Mouse (Mus musculus) ES-Bruce4 (cell line): ENCODE measurements around the gene Prkg1. TPM values are rescaled to one million over a fixed set of nuclear protein-coding genes. Genes with fewer than 3 reads are reported as not detected.

Source experiments
- H3K27ac ChIP-seq: 2 replicates; pipeline ENCODE4 v1.5.1; 2012; ENCODE audit warnings: low read length, inconsistent platforms; ENCODE audit not compliant: insufficient read depth
- H3K27me3 ChIP-seq: 2 replicates; pipeline ENCODE4 v1.6.1; 2012; ENCODE audit warnings: mild to moderate bottlenecking, low read length, inconsistent platforms; ENCODE audit not compliant: control insufficient read depth, poor library complexity, insufficient read depth, severe bottlenecking
- H3K36me3 ChIP-seq: 2 replicates; pipeline ENCODE4 v1.6.1; 2012; ENCODE audit warnings: inconsistent platforms, mild to moderate bottlenecking, low read length, moderate library complexity; ENCODE audit not compliant: control insufficient read depth, poor library complexity, insufficient read depth, severe bottlenecking
- H3K4me1 ChIP-seq: one replicate; pipeline ENCODE4 v1.8.1; 2011; ENCODE audit warnings: low read length; ENCODE audit not compliant: control insufficient read depth, insufficient read depth
- H3K4me3 ChIP-seq: 2 replicates; pipeline ENCODE4 v1.5.1; 2011; ENCODE audit warnings: low read depth, mild to moderate bottlenecking, low read length
- H3K9ac ChIP-seq: 2 replicates; pipeline ENCODE4 v1.6.1; 2012; ENCODE audit warnings: low read depth, mild to moderate bottlenecking, inconsistent platforms; ENCODE audit not compliant: poor library complexity, severe bottlenecking
- H3K9me3 ChIP-seq: replicated peaks from 2 replicates; pipeline ENCODE4 v1.6.1; 2012; ENCODE audit warnings: mild to moderate bottlenecking, low read length, inconsistent platforms; ENCODE audit not compliant: control insufficient read depth, poor library complexity, insufficient read depth, severe bottlenecking
- CTCF ChIP-seq: IDR thresholded peaks from one replicate; pipeline ENCODE4 v1.8.1; 2011; ENCODE audit warnings: low read depth, low read length
- EP300 ChIP-seq: IDR thresholded peaks from 2 replicates; pipeline ENCODE4 v1.6.1; 2011; ENCODE audit warnings: low read depth, low read length; ENCODE audit not compliant: insufficient read depth
- POLR2A ChIP-seq: IDR thresholded peaks from one replicate; pipeline ENCODE4 v1.8.1; 2011; ENCODE audit warnings: low read length; ENCODE audit not compliant: insufficient read depth
- polyA plus RNA-seq: library from polyadenylated mRNA; stranded (reverse); fragments of >200 nt; gene quantifications from 2 replicates; pipeline ENCODE4 v1.2.4, GENCODE M21; 2011; ENCODE audit warnings: low read depth; ENCODE audit not compliant: missing spikeins, insufficient read depth, insufficient read length

Gene Prkg1
- polyA plus RNA-seq, 1 experiment: 0.46 TPM

DNA sequence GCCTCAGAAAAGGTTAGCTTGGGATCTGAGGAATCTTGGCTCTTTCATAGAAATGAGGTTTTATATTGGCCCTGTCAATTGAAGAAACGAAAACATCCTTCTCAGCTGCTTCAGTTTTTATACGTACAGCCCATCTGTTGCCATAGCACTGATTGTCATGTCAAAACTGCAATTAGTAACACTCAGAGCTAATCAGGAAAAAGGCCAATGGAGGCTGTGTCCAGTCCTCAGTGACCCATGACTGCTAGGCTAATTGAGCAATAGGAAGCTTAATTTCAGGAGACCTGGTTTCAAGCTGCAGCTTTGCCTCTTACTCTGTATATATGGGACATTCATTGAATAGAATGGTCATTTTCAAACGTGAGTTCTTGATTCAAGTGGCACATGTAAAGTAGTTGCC is 686.6 kb downstream of the Prkg1 start:
- no peaks in the 10 kb centered on the region for H3K36me3 ChIP-seq
- no peak overlapping the region for H3K9ac ChIP-seq
- H3K9me3 ChIP-seq: no peaks in the 10 kb centered on the region
- no peaks in the 10 kb centered on the region for H3K4me1 ChIP-seq
- TF ChIP-seq POLR2A (no peak), CTCF (no peak), EP300 (no peak)
- no peak overlapping the region for H3K27ac ChIP-seq
- no peaks in the 10 kb centered on the region for H3K27me3 ChIP-seq
- H3K4me3 ChIP-seq: no peak overlapping the region

DNA sequence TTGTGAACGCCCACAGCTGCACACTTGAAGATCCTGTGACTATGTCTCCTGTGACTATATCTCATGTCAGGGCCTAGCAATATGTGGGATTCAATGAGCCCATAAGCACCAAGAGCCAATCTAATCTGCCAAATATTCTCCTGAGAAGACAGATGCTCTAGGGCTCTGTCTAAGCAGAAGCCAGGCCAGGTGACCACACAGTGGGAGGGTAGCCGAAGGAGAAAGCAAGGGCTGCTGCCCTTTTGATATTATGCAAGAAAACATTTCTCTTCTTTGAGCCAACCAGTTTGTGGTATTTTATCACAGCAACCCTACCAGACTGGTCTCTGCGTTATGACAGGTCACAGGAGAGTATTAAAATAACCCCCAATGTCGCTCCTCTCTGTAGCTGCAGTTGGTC is 688.7 kb downstream of the Prkg1 start:
- Histone ChIP-seq H3K4me3 (no peak overlapping the region), H3K27me3 (no peaks in the 10 kb centered on the region), H3K4me1 (peaks cover 1% of the 10 kb centered on the region), H3K36me3 (no peaks in the 10 kb centered on the region), H3K9me3 (no peaks in the 10 kb centered on the region), H3K9ac (no peak overlapping the region), H3K27ac (no peak overlapping the region)
- no peak for TF ChIP-seq EP300
- no peak for TF ChIP-seq CTCF
- no peak for TF ChIP-seq POLR2A

DNA sequence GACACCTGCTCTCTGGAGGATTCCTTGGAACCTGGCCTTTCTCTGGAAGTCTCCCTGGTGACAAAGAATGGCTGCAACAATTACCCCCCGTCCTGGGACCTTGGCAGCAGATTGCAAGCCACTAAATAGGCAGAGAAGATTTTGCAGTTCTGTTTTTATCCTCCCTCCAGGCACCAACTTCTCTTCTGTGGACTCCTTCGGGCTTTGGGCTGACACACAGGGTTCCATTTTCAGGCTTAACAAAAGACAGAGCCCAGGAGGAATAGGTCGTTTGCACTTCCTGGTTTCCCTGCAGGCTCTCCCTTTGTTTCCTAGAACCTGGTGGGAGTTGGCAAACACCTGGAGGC is 690.1 kb downstream of the Prkg1 start:
- peaks cover 1% of the 10 kb centered on the region for H3K4me1 ChIP-seq
- TF ChIP-seq EP300 (no peak), POLR2A (no peak), CTCF (no peak)
- peak overlapping the region; percentile 35 for H3K9ac ChIP-seq
- peak overlapping the region; percentile 15 for H3K4me3 ChIP-seq
- H3K9me3 ChIP-seq: no peaks in the 10 kb centered on the region
- H3K36me3 ChIP-seq: no peaks in the 10 kb centered on the region
- H3K27me3 ChIP-seq: no peaks in the 10 kb centered on the region
- peak overlapping the region; percentile 76 for H3K27ac ChIP-seq

DNA sequence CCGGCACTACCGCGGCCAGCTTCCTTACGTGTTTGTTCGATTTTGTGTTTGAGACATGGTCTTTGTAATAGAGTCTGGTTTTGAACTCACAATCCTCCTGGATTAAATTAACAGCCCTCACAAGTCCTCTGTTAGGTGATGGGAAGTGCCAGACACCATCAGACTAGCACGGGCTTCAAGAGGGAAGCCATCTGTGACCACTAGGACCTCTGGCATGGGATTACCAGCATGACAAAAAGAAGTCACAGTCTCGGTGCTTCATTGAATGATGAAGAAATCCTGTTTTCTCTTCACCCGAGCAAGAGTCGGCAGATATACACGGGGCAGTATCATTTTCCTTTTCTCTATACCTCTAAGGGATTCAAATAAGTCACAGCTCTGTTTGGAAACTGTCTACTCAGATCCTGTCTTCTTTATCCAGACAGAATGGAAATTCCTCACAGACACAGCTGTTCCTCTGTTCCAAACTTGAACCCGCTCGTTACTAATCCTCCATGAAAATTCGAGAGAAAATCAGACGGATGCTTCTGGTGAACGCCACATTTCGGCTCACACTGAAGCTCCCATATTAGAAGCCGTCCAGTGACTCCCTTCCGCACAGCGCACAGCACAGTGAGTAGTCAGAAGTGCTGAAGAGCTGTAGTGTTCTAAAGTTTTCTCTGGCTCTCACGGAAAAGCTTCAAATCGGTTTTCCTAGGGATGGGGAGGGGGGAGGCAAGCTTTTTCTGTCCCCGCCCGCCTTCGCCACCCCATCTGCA is 690.7 kb downstream of the Prkg1 start:
- H3K4me3 ChIP-seq: peak overlapping the region; percentile 15
- peak overlapping the region; percentile 76 for H3K27ac ChIP-seq
- H3K4me1 ChIP-seq: peaks cover 1% of the 10 kb centered on the region
- peak overlapping the region; percentile 35 for H3K9ac ChIP-seq
- TF ChIP-seq CTCF (no peak), EP300 (no peak), POLR2A (no peak)
- no peaks in the 10 kb centered on the region for H3K27me3 ChIP-seq
- no peaks in the 10 kb centered on the region for H3K9me3 ChIP-seq
- H3K36me3 ChIP-seq: no peaks in the 10 kb centered on the region

DNA sequence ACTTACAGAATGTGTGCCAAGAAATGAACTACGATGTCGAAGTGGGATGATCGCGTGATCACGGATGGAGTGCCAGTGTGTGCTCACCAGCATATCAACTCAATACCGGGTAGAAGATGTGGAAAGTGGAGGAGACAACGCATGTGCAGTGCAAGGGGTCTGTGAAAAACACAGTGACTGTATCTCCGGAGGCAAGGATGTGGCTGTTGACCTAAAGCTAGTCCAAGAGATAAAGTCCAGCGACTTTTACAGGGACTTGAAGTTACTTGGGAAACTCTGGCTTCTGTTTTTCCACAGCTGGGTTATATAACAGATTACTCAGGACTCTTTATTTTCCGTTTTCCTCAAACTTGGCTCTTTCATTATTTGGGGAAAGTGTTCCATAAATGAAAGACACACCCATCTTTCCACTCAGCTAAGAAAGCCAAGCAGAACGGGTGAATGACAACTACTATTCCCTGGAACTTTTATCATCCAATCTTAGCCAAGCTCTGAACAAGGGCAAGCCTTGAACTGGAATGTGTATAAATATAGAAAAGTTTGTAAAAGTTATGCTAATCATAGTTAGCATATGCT is 699.5 kb downstream of the Prkg1 start:
- Histone ChIP-seq H3K4me3 (no peak overlapping the region), H3K9ac (no peak overlapping the region), H3K4me1 (no peaks in the 10 kb centered on the region), H3K9me3 (no peaks in the 10 kb centered on the region), H3K36me3 (no peaks in the 10 kb centered on the region), H3K27ac (no peak overlapping the region), H3K27me3 (no peaks in the 10 kb centered on the region)
- TF ChIP-seq EP300 (no peak), CTCF (no peak), POLR2A (no peak)

DNA sequence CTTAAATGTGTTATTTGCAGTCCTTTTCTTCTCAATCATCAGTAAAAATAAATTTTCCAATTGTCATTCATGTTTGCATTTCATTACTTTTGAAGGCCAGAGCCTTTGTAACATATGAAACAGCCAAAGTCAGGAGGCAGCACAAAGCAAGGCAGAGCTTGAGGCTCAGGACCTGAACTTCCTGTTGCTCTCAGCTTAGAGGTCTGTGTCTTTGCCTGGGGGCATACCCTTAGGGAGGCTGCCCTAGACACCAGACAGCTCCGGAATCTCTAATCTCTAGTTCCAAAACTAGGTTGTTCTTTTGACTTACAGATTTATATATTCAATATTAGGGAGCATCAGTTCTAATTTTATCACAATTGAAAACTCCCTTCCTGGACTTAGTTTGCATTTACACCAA is 700.1 kb downstream of the Prkg1 start:
- Histone ChIP-seq H3K27me3 (no peaks in the 10 kb centered on the region), H3K27ac (no peak overlapping the region), H3K4me3 (no peak overlapping the region), H3K9ac (no peak overlapping the region), H3K4me1 (no peaks in the 10 kb centered on the region), H3K36me3 (no peaks in the 10 kb centered on the region), H3K9me3 (no peaks in the 10 kb centered on the region)
- TF ChIP-seq CTCF: no peak
- TF ChIP-seq POLR2A: no peak
- 0 out of 2 replicates have a peak, but pooled peaks have one; percentile 12 for TF ChIP-seq EP300
